8 mouse cellular contexts compared by ENCODE assay signal in the genomic region with DNA sequence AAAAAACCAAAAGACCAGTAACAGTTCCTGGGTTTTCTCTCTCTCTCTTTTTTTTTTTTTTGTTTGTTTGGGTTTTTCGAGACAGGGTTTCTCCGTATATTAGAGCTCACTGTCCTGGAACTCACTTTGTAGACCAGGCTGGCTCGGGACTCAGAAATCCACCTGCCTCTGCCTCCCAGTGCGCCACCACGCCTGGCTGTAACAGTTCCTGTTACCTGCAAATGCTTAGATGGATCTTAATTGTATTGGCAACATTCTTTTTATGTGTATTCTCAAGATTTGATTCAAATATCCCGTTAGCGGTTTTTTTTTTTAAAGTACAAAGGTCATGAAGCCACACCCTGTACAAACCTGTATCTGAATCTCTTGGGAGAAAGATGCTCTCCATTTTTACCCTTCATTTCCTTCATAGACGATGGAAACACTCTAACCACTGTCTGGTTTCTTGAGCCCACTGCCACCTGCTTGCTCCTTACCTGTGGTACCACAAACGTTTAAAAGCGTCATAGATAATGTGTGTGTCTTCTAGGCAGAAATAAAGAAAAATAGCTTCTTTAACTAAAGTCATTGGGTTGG. TPM values are rescaled to one million over a fixed set of nuclear protein-coding genes. Genes with fewer than 3 reads are reported as not detected.
DNase-seq lines count a peak whose midpoint lies in the region; ATAC-seq and TF ChIP-seq lines count a peak whose summit lies in the region.

No protein-coding gene starts in this region.

- TF ChIP-seq EP300 in MEL (IDR thresholded peaks at IDR 0.05; ENCODE audit: low read depth in 1 of 2, low read length in 2 of 2): no peak

- no peak for TF ChIP-seq CTCF in MEL (IDR thresholded peaks at IDR 0.05 in 2 of 3, conservative IDR thresholded peaks at IDR 0.05 in 1 of 3; ENCODE audit: control insufficient read depth in 1 of 3, insufficient read depth in 1 of 3, low read depth in 2 of 3, low read length in 3 of 3, poor library complexity in 1 of 3, severe bottlenecking in 1 of 3)

- WGBS in heart, embryonic 12.5 days: 54% methylated on average over 10 of the region's 10 CpGs
- 60% methylated on average over 10 of the region's 10 CpGs for WGBS in hindbrain, embryonic 11.5 days
- 60% methylated on average over 10 of the region's 10 CpGs for WGBS in midbrain, embryonic 10.5 days

- H3K4me3 ChIP-seq in heart, embryonic 12.5 days: peak overlapping the region; percentile 98
- H3K4me3 ChIP-seq in MEL (ENCODE audit: control insufficient read depth in 1 of 2, insufficient read depth in 1 of 2, low read depth in 2 of 2, low read length in 2 of 2): peak overlapping the region; percentile 46 to 52
- H3K4me3 ChIP-seq in hindbrain, embryonic 11.5 days (ENCODE audit: low read depth, low read length): 0 out of 2 replicates have a peak overlapping the region, but pooled peaks have one; percentile 75
- peak overlapping the region; percentile 98 for H3K4me3 ChIP-seq in midbrain, embryonic 10.5 days

- no peak for TF ChIP-seq RAD21 in MEL (IDR thresholded peaks at IDR 0.05; ENCODE audit: low read depth, low read length)

- DNase-seq in heart, adult 9 months (ENCODE audit: low spot score in 2 of 2): no peak
- DNase-seq in MEL (ENCODE audit: low read depth, low spot score): no peak
- no peak for DNase-seq in hindbrain, embryonic 11.5 days (ENCODE audit: low spot score)
- DNase-seq in midbrain, embryonic 10.5 days (ENCODE audit: low spot score): no peak
- DNase-seq in right cerebral cortex, postnatal 25 days: no peak
- DNase-seq in kidney, postnatal 14 days: no peak
- DNase-seq in layer of hippocampus, adult 9-10 months (ENCODE audit: low spot score): no peak

- no peak for ATAC-seq in heart, embryonic 12.5 days (ENCODE audit: insufficient number of reproducible peaks, low FRiP score)
- ATAC-seq in hindbrain, embryonic 11.5 days (ENCODE audit: low FRiP score): 0 out of 2 replicates have a peak, but pooled peaks have one; percentile 0

- no peak overlapping the region; the same call in 1 of the 2 replicates for H3K9ac ChIP-seq in heart, embryonic 12.5 days
- peak overlapping the region; percentile 64 for H3K9ac ChIP-seq in MEL (ENCODE audit: control insufficient read depth, low read depth, low read length, poor library complexity, severe bottlenecking)
- no peak overlapping the region for H3K9ac ChIP-seq in hindbrain, embryonic 11.5 days (ENCODE audit: low read depth, low read length)

- peaks cover 49% of the 10 kb centered on the region for H3K79me2 ChIP-seq in MEL (ENCODE audit: control insufficient read depth, insufficient read depth, low read length, poor library complexity)

- peak overlapping the region; percentile 48; the same call in 1 of the 2 replicates for H3K27ac ChIP-seq in heart, embryonic 12.5 days (ENCODE audit: poor library complexity, severe bottlenecking)
- H3K27ac ChIP-seq in MEL (ENCODE audit: control insufficient read depth, low read depth, low read length): peak overlapping the region; percentile 85
- no peak overlapping the region for H3K27ac ChIP-seq in hindbrain, embryonic 11.5 days (ENCODE audit: low read depth, low read length)
- peak overlapping the region; percentile 87 for H3K27ac ChIP-seq in midbrain, embryonic 10.5 days (replicated peaks)

- H3K4me1 ChIP-seq in heart, embryonic 12.5 days (replicated peaks): peaks cover 18% of the 10 kb centered on the region
- H3K4me1 ChIP-seq in MEL (ENCODE audit: control insufficient read depth in 1 of 2, insufficient read depth in 2 of 2, low read length in 2 of 2): peaks cover 4 to 25% of the 10 kb centered on the region in 2 experiments
- H3K4me1 ChIP-seq in hindbrain, embryonic 11.5 days (replicated peaks; ENCODE audit: control insufficient read depth, insufficient read depth, low read length): peaks cover 7% of the 10 kb centered on the region; the same call in 1 of the 2 replicates
- H3K4me1 ChIP-seq in midbrain, embryonic 10.5 days: peaks cover 34% of the 10 kb centered on the region

- peak overlapping the region; percentile 72 for H3K4me2 ChIP-seq in heart, embryonic 12.5 days
- H3K4me2 ChIP-seq in hindbrain, embryonic 11.5 days (replicated peaks; ENCODE audit: low read depth, low read length): peak overlapping the region; percentile 47

- peaks cover 38% of the 10 kb centered on the region for H3K36me3 ChIP-seq in heart, embryonic 12.5 days
- peaks cover 24 to 62% of the 10 kb centered on the region in 2 experiments for H3K36me3 ChIP-seq in MEL (ENCODE audit: control insufficient read depth in 1 of 2, insufficient read depth in 2 of 2, low read length in 2 of 2)
- H3K36me3 ChIP-seq in hindbrain, embryonic 11.5 days (ENCODE audit: control insufficient read depth, insufficient read depth, low read length): peaks cover 8% of the 10 kb centered on the region
- peaks cover 51% of the 10 kb centered on the region for H3K36me3 ChIP-seq in midbrain, embryonic 10.5 days

- no peak; a peak in 1 of 4 replicates for TF ChIP-seq POLR2A in MEL (IDR thresholded peaks at IDR 0.05; ENCODE audit: control insufficient read depth in 1 of 2, insufficient read depth in 1 of 2, low read depth in 1 of 2, low read length in 2 of 2, poor library complexity in 1 of 2)

- H3K27me3 ChIP-seq in heart, embryonic 12.5 days (replicated peaks): no peaks in the 10 kb centered on the region
- no peaks in the 10 kb centered on the region for H3K27me3 ChIP-seq in MEL (ENCODE audit: control insufficient read depth in 1 of 2, insufficient read depth in 2 of 2, low read length in 2 of 2)
- H3K27me3 ChIP-seq in hindbrain, embryonic 11.5 days (ENCODE audit: control insufficient read depth, insufficient read depth, low read length): no peaks in the 10 kb centered on the region
- no peaks in the 10 kb centered on the region for H3K27me3 ChIP-seq in midbrain, embryonic 10.5 days (ENCODE audit: low read depth, poor library complexity, severe bottlenecking)

- no peaks in the 10 kb centered on the region for H3K9me3 ChIP-seq in heart, embryonic 12.5 days (replicated peaks)
- no peaks in the 10 kb centered on the region for H3K9me3 ChIP-seq in MEL (replicated peaks; ENCODE audit: insufficient read depth, low read length)
- H3K9me3 ChIP-seq in hindbrain, embryonic 11.5 days (ENCODE audit: control insufficient read depth, low read length): no peaks in the 10 kb centered on the region
- no peaks in the 10 kb centered on the region for H3K9me3 ChIP-seq in midbrain, embryonic 10.5 days (replicated peaks)

TF ChIP-seq in MEL, 35 proteins besides CTCF, POLR2A, EP300 and RAD21:
- TF ChIP-seq ZNF384 (IDR thresholded peaks at IDR 0.05; ENCODE audit: low read depth, low read length) (peak; percentile 45; the same call in 1 of the 2 replicates), CHD1 (IDR thresholded peaks at IDR 0.05; ENCODE audit: low read depth, low read length) (0 out of 2 replicates have a peak, but pooled peaks have one; percentile 66), MAZ (IDR thresholded peaks at IDR 0.05; ENCODE audit: low read depth, low read length) (no peak)

RNA-seq across cellular contexts. Expression of a gene that starts 1.0 kb away (rescaled TPM):
- polyA plus RNA-seq in heart, embryonic 12.5 days (2016; fragmentation: Nextera tagmentation; extraction: Ambion mirVana): 14.2 and 17.3 TPM in 2 replicates
- 17.6 and 19.0 TPM in 2 replicates for total RNA-seq in MEL (2012; rRNA removed)
- 10 to 100 TPM in 1 of 2 experiments, not detected in 1; 12.5 TPM for polyA plus RNA-seq in MEL (2012; ENCODE audit: insufficient read depth in 1 of 2, insufficient read length in 2 of 2, low read depth in 1 of 2, low replicate concordance in 2 of 2, missing spikeins in 1 of 2)
- 15.0 and 20.9 TPM in 2 replicates for polyA plus RNA-seq in hindbrain, embryonic 11.5 days (2014; fragmentation: Nextera tagmentation; extraction: Ambion mirVana)
- 17.6 and 19.4 TPM in 2 replicates for polyA plus RNA-seq in midbrain, embryonic 10.5 days (2016; fragmentation: Nextera tagmentation; extraction: Ambion mirVana)

RNA-seq across cellular contexts. Expression of a gene that starts 6.6 kb away (rescaled TPM):
- 613 and 621 TPM in 2 replicates for polyA plus RNA-seq in heart, embryonic 12.5 days (2016; fragmentation: Nextera tagmentation; extraction: Ambion mirVana)
- total RNA-seq in MEL (2012; rRNA removed): 1,495 and 1,552 TPM in 2 replicates
- 100 to 1,000 TPM in 1 of 2 experiments, not detected in 1; 132 TPM for polyA plus RNA-seq in MEL (2012; ENCODE audit: insufficient read depth in 1 of 2, insufficient read length in 2 of 2, low read depth in 1 of 2, low replicate concordance in 2 of 2, missing spikeins in 1 of 2)
- 787 and 791 TPM in 2 replicates for polyA plus RNA-seq in hindbrain, embryonic 11.5 days (2014; fragmentation: Nextera tagmentation; extraction: Ambion mirVana)
- 654 and 763 TPM in 2 replicates for polyA plus RNA-seq in midbrain, embryonic 10.5 days (2016; fragmentation: Nextera tagmentation; extraction: Ambion mirVana)

RNA-seq across cellular contexts. Expression of a gene that starts 38.1 kb away (rescaled TPM):
- 9.8 and 9.9 TPM in 2 replicates for polyA plus RNA-seq in heart, embryonic 12.5 days (2016; fragmentation: Nextera tagmentation; extraction: Ambion mirVana)
- total RNA-seq in MEL (2012; rRNA removed): 11.1 and 12.9 TPM in 2 replicates
- 10 to 100 TPM in 1 of 2 experiments, not detected in 1; 10.7 TPM for polyA plus RNA-seq in MEL (2012; ENCODE audit: insufficient read depth in 1 of 2, insufficient read length in 2 of 2, low read depth in 1 of 2, low replicate concordance in 2 of 2, missing spikeins in 1 of 2)
- polyA plus RNA-seq in hindbrain, embryonic 11.5 days (2014; fragmentation: Nextera tagmentation; extraction: Ambion mirVana): 18.7 and 23.0 TPM in 2 replicates
- polyA plus RNA-seq in midbrain, embryonic 10.5 days (2016; fragmentation: Nextera tagmentation; extraction: Ambion mirVana): 18.4 and 18.5 TPM in 2 replicates

RNA-seq across cellular contexts. Expression of a gene that starts 56.8 kb away (rescaled TPM):
- 177 and 180 TPM in 2 replicates for polyA plus RNA-seq in heart, embryonic 12.5 days (2016; fragmentation: Nextera tagmentation; extraction: Ambion mirVana)
- total RNA-seq in MEL (2012; rRNA removed): 70.9 and 79.1 TPM in 2 replicates
- polyA plus RNA-seq in MEL (2012; ENCODE audit: insufficient read depth in 1 of 2, insufficient read length in 2 of 2, low read depth in 1 of 2, low replicate concordance in 2 of 2, missing spikeins in 1 of 2): 100 to 1,000 TPM in 1 of 2 experiments, 10 to 100 TPM in 1; 88.5 to 128 TPM
- polyA plus RNA-seq in hindbrain, embryonic 11.5 days (2014; fragmentation: Nextera tagmentation; extraction: Ambion mirVana): 325 and 347 TPM in 2 replicates
- 346 and 352 TPM in 2 replicates for polyA plus RNA-seq in midbrain, embryonic 10.5 days (2016; fragmentation: Nextera tagmentation; extraction: Ambion mirVana)
